Mouse (Mus musculus): ENCODE results near the gene Lrrc49.

The Lrrc49 gene

DNA sequence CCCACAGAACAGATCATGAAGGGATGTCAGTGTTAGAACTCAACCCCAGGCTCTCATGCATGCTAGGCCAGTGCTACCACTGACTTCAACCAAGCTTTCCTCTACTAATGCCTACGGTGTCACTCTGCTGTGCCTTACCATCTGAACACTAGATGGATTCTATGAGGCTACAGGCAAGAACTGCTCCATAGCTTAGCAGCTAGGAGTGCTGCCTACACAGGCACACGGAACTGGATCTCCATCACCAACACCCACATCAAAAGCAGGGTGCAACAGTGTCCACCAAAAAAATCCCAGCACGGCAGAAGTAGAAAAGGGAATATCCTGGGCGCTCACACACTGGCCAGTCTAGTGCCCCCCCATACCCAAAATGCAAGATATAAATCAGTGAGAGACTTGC lies 11.5 kb downstream of the Lrrc49 start:
- in situ Hi-C loops (cut with MboI, MseI) = no loop called here

DNA sequence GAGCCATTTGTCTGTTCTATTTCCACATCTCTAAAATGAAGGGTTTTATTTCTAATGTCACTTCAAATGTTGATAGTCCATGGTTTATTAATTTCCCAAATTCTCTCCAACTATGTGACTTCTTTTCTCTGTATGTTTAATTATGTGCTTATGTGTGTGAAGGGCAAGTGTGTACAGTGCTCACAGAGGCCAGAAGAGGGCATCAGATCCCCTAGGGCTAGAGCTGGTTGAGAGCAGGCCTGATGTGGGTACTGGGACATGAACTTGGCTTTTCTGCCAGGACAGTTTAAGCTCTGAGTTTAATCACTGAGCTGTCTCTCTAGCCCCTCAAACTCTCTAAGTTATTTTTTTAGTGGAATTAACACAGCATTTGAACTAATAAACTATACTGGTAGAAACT lies 13.2 kb downstream of the Lrrc49 start:
- in situ Hi-C loops (cut with MboI, MseI) = no loop called here

DNA sequence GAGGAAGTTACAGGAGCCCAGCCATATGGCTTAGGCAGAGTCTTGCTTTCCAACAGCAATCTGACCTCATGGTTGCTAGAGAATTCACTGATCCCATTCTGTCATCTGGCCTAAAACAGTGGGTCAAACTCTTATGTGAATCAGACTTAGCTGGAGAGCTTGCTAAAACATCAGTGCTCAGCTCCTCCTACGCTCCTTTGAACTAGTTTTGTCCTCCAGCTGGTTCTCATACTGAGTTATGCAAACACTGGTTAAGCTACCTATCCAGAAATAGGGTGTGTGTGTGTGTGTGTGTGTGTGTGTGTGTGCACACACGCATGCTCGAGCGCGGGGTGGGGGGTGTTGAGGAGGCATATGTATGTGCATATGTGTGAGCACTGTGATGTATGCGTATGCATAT lies 15.4 kb downstream of the Lrrc49 start:
- in situ Hi-C loops (cut with MboI, MseI) = no loop called here

DNA sequence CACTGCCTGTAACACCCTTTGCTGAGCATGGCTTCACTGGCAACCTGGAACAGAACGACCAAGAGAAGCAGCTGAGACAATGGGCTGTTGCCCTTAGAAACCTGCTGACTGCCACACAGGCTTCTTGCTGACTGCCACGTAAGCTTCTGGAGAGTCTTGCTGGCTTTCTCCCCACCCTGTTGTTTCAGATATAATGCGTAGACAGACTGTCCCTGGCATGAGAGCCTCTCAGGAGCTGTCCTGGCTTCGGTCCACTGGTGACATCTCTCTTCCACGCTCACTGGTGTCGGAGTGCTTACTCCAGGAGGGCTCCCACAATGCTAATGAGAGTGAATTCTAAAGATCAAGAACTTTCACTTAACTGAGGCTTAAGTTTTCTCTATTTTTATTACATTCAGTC lies 19.1 kb downstream of the Lrrc49 start:
- in situ Hi-C loops (cut with MboI, MseI) = no loop called here

DNA sequence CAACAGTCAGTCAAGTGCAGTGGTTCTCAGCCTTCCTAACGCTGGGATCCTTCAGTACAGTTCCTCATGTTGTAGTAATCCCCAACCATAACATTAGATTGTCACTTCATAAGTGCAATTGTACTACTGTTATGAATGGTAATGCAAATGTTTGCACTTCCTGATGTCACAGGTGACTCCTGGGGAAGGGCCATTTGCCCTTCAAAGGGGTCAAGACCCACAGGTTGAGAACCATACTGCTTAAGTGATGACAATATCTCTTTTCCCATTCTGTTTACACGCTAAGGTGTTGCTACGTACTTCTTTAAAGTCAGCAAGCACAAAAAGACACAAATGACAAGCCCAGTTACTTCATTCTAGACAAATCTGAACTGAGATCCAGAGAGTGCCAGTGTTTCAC lies 22.4 kb downstream of the Lrrc49 start:
- in situ Hi-C loops (cut with MboI, MseI) = no loop called here

DNA sequence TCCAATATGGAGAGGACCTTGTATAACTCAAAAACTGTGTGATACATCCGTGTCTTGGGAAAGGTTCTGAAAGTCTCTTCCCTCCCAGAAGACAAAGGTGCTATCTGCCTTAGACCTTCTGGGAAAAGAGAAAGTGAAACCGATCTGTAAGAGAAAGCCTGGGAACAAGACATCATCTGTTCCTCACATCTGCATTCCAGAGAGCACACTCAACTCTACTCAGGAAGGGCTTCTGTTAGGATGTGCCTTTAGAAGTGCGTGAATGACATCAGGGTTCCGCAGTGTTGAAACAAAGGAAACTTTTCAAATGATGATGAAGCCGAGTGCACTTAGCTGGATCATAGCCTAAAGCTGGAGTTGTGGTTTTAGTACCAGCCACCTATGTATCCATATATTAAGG lies 23.1 kb downstream of the Lrrc49 start:
- in situ Hi-C loops (cut with MboI, MseI) = no loop called here

DNA sequence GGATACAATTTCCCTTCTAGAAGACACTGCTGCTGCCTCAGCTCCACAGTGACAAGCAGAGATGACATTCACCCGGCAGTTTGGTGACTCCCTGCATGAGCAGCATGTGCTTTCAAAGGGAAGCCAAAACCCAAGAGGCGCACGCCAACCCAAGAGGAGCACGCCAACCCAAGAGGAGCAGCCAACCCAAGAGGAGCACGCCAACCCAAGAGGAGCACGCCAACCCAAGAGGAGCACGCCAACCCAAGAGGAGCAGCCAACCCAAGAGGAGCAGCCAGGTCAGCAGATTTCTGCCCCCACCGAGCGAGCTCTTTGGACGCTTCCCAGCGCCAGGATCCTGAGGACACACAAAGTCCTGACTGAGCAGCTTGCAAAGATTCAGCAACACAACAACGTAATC lies 23.6 kb downstream of the Lrrc49 start:
- in situ Hi-C loops (cut with MboI, MseI) = no loop called here

DNA sequence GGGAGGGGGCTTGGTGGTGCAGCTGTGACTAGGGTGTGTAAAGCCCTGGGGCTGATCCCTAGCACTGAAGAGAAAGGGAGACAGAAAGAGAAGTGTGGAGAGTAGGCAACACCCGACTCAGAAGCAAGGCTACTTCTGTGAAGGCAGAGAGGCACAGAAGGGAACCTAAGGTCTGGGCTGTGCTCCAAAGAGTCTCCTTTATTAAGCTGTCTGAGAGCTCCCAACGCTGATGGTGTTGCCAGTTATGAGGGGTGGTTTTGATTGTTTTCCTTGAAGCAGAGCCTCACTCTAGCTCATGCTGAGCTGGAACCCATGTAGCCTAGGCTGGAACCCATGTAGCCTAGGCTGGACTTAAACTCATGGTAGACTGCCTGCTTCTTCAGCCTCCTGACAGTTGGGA lies 25.0 kb downstream of the Lrrc49 start:
- in situ Hi-C loops (cut with MboI, MseI) = no loop called here

DNA sequence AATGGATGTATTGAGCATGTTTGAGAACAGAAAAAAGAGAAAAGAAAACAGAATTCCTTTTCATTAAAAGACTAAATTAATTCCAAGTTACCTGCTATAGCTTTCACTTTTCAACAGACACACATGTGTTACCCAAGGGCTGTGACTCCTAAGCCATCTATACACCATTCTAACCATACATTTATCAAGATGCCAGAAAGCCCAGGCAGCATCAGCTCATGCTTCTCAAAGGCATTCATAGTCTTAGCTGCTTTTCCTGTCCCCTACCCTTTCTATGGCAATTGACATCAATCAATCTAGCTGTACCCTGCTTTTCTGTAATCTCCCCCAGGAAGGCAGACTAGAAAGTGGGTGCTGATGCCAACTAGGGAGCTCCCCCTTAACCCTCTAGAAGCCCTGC lies 34.4 kb downstream of the Lrrc49 start:
- in situ Hi-C loops (cut with MboI, MseI) = no loop called here

DNA sequence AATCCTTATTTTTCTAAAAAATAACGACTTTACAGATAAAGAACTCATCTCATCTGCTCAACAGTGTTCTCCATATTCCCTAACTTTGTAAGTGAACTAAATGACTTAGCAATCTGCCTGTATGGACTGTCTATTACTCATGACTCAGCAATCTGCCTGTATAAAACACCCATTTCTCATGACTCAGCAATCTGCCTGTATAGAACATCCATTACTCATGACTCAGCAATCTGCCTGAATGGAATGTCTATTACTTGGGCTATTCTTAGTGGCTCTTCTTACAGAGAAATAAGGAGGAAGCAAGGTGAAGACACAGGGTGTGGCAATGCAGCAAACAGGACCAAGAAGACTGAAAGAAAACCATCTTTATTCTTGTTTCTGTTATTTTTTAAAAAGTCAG lies 34.8 kb downstream of the Lrrc49 start:
- in situ Hi-C loops (cut with MboI, MseI) = no loop called here

DNA sequence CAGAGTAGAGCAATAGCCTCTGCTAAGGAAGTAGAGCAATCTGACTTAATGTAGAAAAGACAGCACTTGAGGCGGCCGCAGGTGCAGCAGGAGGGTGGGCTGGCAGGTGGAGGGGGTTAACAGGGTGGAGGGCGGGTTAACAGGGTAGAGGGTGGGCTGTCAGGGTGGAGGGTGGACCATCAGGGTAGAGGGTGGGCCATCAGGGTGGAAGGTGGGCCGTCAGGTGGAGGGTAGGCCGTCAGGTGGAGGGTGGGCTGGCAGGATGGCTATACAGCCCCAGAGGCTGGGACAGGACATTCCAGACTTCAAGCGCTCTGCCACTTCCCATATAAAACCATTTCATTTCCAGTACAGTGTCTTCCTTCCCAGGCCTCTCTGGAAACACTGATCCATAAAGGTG lies 37.7 kb downstream of the Lrrc49 start:
- in situ Hi-C loops (cut with MboI, MseI) = no loop called here

DNA sequence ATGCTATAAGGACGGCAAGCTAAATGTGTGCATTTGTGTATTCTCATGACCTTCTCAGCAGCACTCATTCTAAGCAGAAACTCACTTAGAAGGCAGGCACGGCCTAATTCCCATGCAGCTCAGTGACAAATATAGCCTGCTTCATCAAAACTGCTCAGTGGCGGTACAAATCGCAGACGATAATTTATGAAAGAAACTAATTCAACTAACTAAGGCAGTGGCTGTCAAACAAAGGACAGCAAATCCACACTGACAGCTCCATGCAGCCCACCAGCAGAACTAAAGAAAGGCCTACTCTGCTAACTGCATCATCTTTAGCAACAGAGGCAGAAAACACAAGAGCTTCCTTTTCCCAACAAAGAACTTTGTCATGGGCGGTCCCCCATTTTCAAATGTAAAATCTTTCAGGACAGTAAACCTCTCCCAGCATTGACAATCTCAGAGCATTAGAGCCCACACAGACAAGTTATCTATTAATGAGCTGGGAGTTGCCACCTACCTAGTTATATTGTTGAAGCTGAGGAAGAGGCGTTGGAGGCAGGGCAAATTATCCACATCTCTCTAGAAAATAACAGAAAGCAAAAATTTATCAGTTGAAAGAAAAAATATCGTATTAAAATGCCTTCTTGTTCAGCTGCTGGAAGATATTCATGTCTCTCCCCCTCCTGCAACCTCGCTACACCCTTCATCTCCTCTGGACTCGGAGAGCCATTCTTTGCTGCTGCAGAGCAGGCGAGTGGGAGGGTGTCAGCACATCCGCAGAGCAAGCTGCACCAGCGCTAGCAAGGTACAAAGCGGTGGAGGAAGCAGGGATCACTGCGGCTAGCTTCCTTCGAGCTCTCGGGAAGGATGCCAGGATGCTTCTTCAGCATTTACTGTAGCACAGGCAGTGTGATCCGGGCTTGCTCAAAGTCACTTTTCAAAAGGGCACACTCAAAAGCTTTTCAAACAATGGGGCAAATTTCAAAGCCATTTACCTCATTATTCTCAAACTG lies 38.7 kb downstream of the Lrrc49 start:
- in situ Hi-C loops (cut with MboI, MseI) = no loop called here

DNA sequence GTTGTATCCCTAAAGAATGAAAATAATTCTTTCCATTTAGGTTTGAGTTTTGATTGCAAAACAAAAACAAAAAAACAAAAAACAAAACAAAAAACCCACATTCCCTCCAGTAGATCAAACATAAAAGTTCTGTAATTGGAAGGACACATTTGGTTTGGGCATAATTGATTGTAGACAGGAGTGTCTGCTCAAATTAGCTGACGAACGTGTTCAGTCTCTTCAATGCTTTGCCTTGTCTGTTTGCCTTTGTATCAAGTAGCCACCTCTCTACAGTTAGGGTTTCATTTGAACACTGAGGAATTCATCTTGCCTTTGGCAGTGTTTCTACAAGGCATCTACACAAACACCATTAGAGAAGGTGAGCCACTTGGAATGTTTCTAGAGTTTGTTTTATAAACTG lies 54.4 kb downstream of the Lrrc49 start:
- in situ Hi-C loops (cut with MboI, MseI) = no loop called here

DNA sequence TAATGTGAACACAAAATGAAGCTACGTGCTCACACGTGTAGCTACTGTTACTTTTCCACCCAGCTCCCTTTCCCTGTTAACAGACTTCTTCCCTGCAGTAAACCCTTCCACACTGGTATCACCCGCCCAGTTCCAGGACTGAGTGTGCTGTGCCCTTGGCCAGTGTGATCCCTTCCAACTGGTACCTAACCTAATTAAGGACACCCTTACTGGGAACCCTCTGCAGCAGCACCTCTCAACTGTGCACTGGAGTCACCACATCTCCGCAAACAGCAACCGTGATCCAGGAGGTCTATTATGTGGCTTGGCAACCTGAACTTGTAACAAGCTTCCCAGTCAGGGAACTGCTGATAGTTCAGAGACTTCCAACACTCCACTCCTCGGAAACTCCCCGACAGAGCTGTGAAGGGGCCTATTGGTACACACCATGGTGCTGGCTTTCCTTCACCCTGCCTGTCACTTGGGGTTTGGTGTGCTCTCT lies 61.6 kb downstream of the Lrrc49 start:
- in situ Hi-C loops (cut with MboI, MseI) = loop anchor here (5.0 kb wide), 1 partner anchor 56 kb away; no protein-coding TSS in a partner anchor

DNA sequence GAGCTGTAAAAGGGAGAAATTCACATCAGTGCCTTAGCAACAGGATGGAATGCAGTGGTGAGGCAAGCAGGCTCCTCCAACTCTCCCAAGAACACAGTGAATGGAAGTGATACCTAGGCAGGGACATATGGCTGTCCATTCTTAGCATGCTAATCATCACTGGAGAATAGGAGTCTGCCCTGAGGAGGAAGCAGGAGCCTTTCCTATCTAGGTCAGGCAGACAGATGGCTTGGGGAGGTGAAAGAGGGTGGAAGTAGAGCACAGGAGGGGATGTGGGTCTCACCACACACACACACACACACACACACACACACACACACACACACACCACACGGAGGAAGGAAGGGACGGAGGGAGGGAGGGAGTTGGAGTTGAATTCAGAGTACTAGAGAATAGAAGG lies 62.1 kb downstream of the Lrrc49 start:
- in situ Hi-C loops (cut with MboI, MseI) = loop anchor here (5.0 kb wide), 1 partner anchor 56 kb away; no protein-coding TSS in a partner anchor

DNA sequence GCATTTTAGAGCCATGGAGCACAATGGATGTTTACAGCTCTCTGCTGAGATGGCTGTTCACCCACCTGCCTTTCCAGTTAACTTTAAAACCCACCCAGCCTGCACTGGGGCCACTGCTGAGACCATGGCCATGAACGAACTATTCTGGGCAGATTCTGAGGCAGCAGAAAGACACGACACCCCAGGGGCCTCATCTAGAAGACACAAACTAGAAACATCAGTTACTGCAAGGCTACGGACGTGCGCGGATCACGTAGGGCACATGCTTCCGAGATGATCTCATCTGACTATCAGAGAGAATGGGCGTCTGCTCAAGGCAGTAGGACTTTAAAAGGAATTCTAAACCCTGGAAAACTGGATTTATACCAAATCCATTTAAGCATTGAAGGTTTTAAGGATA lies 71.0 kb downstream of the Lrrc49 start:
- in situ Hi-C loops (cut with MboI, MseI) = no loop called here

DNA sequence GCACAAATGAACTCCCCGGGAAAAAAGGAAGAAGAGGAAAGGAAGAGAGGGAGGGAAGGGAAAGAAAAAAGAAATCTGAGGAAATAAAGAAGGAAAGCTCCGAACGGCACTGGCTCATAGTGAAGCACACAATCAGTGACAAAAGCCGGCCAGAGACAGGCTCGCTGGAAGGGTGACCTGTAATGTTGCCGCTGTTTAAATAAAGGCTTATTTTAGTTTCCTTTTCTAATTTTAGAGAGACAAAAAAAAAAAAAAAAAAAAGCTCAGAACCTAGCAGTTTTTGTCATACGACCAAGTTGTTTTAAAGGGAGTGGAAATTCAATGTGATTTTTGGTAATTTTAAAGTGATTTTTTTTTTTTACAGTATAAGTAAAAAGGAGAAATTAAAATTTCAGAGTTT lies 71.6 kb downstream of the Lrrc49 start:
- in situ Hi-C loops (cut with MboI, MseI) = no loop called here

DNA sequence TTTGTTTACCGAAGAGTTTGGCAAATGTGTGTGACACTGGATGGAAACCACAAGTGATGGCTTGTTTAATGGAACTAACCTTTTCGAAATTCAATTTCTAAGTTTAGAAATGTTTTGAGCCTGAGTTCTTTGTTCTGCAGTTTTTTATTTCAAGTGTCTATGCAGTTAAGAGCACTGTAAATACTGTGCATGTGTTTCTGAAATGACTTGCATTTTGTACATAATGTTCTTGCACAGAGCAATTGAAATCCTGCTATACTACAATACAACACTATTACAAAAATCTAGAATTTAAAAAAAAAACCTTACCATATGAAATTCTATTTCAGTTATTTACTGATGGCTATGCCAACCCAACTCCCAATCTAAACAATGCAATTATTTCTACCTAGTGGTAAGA lies 75.7 kb downstream of the Lrrc49 start:
- in situ Hi-C loops (cut with MboI, MseI) = no loop called here

DNA sequence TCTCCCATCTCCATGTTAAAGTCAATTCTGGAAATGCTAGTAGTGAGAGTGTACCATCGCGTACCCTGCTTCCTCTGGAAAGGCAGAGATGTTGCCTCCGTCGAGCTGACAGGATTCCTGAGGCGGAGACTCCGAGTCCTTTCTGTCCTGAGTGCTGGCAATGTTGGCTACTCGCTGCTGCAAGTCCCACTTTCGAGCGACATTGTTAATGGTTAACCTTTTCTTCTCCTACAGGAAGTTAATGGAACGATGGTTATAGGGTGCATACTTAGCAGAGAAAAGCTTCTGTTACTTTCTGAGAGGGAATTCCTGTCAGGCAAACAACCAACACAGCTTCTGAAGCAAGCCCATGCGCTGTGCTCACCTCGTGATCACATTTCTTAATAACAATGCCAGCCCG lies 77.8 kb downstream of the Lrrc49 start:
- in situ Hi-C loops (cut with MboI, MseI) = no loop called here

DNA sequence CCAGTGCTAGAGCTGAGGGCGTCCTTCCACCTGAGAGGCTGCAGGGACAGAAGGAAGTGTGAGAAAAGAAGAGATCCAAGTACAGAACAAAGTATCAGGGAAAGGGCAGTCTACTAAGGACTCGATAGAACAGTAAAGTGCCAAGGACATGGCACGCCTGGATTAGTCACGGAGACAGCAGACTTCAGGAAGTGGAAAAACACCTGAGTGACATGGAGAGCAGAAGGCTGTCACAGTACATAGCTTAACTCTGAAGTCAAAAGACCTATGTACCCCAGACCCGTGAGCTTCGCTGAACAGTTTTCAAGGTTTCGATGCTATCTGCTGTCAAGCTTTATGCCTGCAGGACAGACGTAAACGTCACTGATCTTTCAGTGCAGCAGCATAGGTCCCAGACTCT lies 79.1 kb downstream of the Lrrc49 start:
- in situ Hi-C loops (cut with MboI, MseI) = loop anchor here (10.0 kb wide), 1 partner anchor 1874 kb away; no protein-coding TSS in a partner anchor

DNA sequence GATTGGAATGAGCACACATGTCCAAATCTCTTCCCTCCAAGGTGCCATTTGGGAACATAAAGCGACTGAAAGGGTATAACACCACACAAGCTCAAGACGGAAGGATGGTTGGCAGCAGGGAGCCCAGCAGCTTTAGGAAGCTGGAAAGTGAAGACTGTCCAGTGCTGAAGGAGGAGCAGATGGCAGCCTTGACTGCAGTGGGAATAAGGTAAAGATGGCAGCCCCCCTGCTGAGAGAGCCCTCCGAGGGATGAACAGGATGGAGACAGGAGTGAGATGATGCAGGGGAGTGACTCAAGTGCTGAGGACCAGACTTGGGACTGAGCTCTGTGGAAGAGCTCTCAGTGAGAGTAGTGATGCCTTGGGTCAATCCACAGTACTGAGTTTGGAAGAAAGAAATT lies 79.9 kb downstream of the Lrrc49 start:
- in situ Hi-C loops (cut with MboI, MseI) = loop anchor here (10.0 kb wide), 1 partner anchor 1873 kb away; no protein-coding TSS in a partner anchor

DNA sequence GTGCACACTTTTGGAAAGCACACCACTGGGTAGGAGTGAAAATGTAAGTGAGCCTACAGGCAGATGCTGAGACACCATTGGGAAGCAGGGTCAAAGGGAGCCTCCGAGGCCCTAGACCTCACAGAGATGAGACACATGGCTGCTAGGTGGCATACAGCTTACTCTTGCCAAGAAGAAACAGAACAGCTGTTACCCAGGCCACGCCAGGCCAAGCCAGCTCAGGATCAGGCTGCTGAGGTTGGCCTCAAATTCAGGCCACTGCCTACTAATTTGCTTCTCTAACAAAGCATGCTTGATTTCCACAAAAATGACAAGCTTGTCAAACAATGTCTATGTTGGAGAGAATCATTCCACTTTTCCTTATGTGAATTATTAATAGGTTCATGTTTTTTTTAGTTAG lies 83.0 kb downstream of the Lrrc49 start:
- in situ Hi-C loops (cut with MboI, MseI) = loop anchor here (10.0 kb wide), 1 partner anchor 1870 kb away; no protein-coding TSS in a partner anchor

DNA sequence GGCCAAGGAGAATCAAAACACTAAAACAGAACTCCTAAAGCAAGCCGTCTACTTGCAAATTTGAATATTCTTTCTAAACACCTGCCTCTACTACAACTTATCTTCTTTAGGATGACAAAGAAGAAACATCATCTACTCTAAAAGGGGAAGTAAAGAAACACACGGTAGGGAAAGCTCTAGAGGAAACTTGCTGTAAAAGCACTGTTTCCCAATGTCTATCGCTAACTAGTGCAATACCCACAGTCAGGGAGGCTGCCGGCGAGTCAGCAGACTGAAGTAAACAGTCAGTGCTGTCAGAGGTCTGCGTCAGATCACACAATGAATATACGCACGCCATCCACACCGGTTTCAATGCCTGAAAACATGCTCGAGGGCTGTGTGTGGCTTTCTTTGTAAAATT lies 86.0 kb downstream of the Lrrc49 start:
- in situ Hi-C loops (cut with MboI, MseI) = loop anchor here (10.0 kb wide), 1 partner anchor 1867 kb away; no protein-coding TSS in a partner anchor

Data from regulatory T cell (primary cell).